In genomic region chr13:52570276-52570675, GRCm38 (mm10) we compare ENCODE assay signal across 18 mouse cellular contexts. TPM values are rescaled to one million over a fixed set of nuclear protein-coding genes. Genes with fewer than 3 reads are reported as not detected.
DNase-seq lines count a peak whose midpoint lies in the region; ATAC-seq and TF ChIP-seq lines count a peak whose summit lies in the region.
"Had no signal": no experiment of that assay in that cellular context is flagged by ENCODE, and none has a peak within 500 bp of the region (broad histone marks: within the 10 kb centered on the region; RNA-seq: fewer than 3 reads in every experiment).

No protein-coding gene starts in this region.

- H3K27ac ChIP-seq in macrophage = peak overlapping the region; percentile 99
- H3K27ac ChIP-seq: embryonic facial prominence, embryonic 13.5 days; forebrain, embryonic 12.5 days; hindbrain, embryonic 10.5 days; intestine, embryonic 15.5 days; midbrain, embryonic 13.5 days had no signal

- ATAC-seq in erythroblast, adult 5-6 weeks (replicated peaks; ENCODE audit: low FRiP score, poor library complexity, severe bottlenecking) = no peak
- ATAC-seq: intestine, embryonic 15.5 days; midbrain, embryonic 13.5 days had no signal

- no peaks in the 10 kb centered on the region for H3K79me2 ChIP-seq in macrophage (ENCODE audit: inconsistent target)

- peak overlapping the region; percentile 43 for H3K4me3 ChIP-seq in E14TG2a.4 (replicated peaks; ENCODE audit: low read length)
- H3K4me3 ChIP-seq in macrophage (ENCODE audit: inconsistent target) = no peak overlapping the region
- H3K4me3 ChIP-seq: embryonic facial prominence, embryonic 13.5 days; forebrain, embryonic 12.5 days; heart, embryonic 12.5 days; hindbrain, embryonic 10.5 days; intestine, embryonic 15.5 days; midbrain, embryonic 13.5 days had no signal

- H3K27me3 ChIP-seq in E14TG2a.4 (ENCODE audit: insufficient read depth, low read length) = no peaks in the 10 kb centered on the region; the same call in 1 of the 2 replicates
- H3K27me3 ChIP-seq: embryonic facial prominence, embryonic 13.5 days; heart, embryonic 12.5 days; intestine, embryonic 15.5 days had no signal

- TF ChIP-seq CTCF in E14TG2a.4 (conservative IDR thresholded peaks at IDR 0.05; ENCODE audit: low read length) = no peak

- peaks cover 75% of the 10 kb centered on the region for H3K4me1 ChIP-seq in E14TG2a.4 (replicated peaks; ENCODE audit: low read depth, low read length)
- H3K4me1 ChIP-seq: intestine, embryonic 15.5 days had no signal

- peak; percentile 76 to 79 for DNase-seq in frontal cortex, adult 2 months (ENCODE audit: extremely low spot score in 1 of 2, low spot score in 1 of 2)
- DNase-seq in layer of hippocampus, postnatal 10 days (ENCODE audit: low spot score in 2 of 2) = peak; percentile 36 to 42
- no peak for DNase-seq in kidney, postnatal 4 days
- DNase-seq in lung, adult 18-20 months = no peak
- DNase-seq: cerebellum, adult 11 months; gastrocnemius, postnatal 36 days; lung, postnatal 14 days; spleen, adult 18-20 months had no signal

- H3K36me3 ChIP-seq in E14TG2a.4 (ENCODE audit: insufficient read depth, low read length) (no peaks in the 10 kb centered on the region), macrophage (ENCODE audit: inconsistent target) (no peaks in the 10 kb centered on the region)
- H3K36me3 ChIP-seq: embryonic facial prominence, embryonic 13.5 days; forebrain, embryonic 12.5 days; heart, embryonic 12.5 days; hindbrain, embryonic 10.5 days; intestine, embryonic 15.5 days; midbrain, embryonic 13.5 days had no signal

- WGBS in macrophage (ENCODE audit: missing documents) = 93% methylated on average over 9 of the region's 9 CpGs

- H3K9me3 ChIP-seq in E14TG2a.4 (ENCODE audit: low read length) = peaks cover 2% of the 10 kb centered on the region
- H3K9me3 ChIP-seq: embryonic facial prominence, embryonic 13.5 days; forebrain, embryonic 12.5 days; heart, embryonic 12.5 days; hindbrain, embryonic 10.5 days; intestine, embryonic 15.5 days; midbrain, embryonic 13.5 days had no signal

RNA-seq across cellular contexts. Expression of gene Syk, which starts 12.7 kb away (rescaled TPM):
- 2.6 and 3.3 TPM in 2 replicates for polyA plus RNA-seq in frontal cortex, adult 2 months (2012; rRNA removed)
- total RNA-seq in layer of hippocampus, postnatal 10 days (2021) = 1 to 10 TPM; 6.6 to 8.2 TPM
- 1,000 to 10,000 TPM in 18 of 26 experiments, 100 to 1,000 TPM in 8; 824 to 3,159 (median 1,302) TPM for total RNA-seq in macrophage (2018; cell fraction: chromatin; rRNA removed)
- 100 to 1,000 TPM; 254 to 524 (median 295) TPM for total RNA-seq in macrophage (2018; cell fraction: cytosol; rRNA removed)
- 1,000 to 10,000 TPM in 13 of 26 experiments, 100 to 1,000 TPM in 13; 380 to 1,577 (median 999) TPM for total RNA-seq in macrophage (2018; cell fraction: nucleus; rRNA removed)
- 133 to 298 TPM (median 216 TPM) in 3 replicates for polyA plus RNA-seq in macrophage (2018)
- 15.9 and 18.4 TPM in 2 replicates for total RNA-seq in erythroblast, adult 5-6 weeks (2015; ENCODE audit: low replicate concordance)
- total RNA-seq in erythroblast, adult 5-6 weeks (2017; ENCODE audit: low replicate concordance) = 23.1 and 25.4 TPM in 2 replicates

RNA-seq across cellular contexts. Expression of gene Diras2, which starts 39.2 kb away (rescaled TPM):
- polyA plus RNA-seq in frontal cortex, adult 2 months (2012; rRNA removed) = 126 and 129 TPM in 2 replicates
- total RNA-seq in layer of hippocampus, postnatal 10 days (2021) = 100 to 1,000 TPM; 151 to 162 TPM
- total RNA-seq in macrophage (2018; cell fraction: chromatin; rRNA removed) = under 1 TPM in 13 of 26 experiments, not detected in 13; 0.10 to 0.34 (median 0.22) TPM
- total RNA-seq in macrophage (2018; cell fraction: cytosol; rRNA removed) = under 1 TPM; 0.05 to 0.49 (median 0.20) TPM
- under 1 TPM in 18 of 26 experiments, not detected in 8; 0.06 to 0.39 (median 0.20) TPM for total RNA-seq in macrophage (2018; cell fraction: nucleus; rRNA removed)
- 0.11 to 0.42 TPM (median 0.29 TPM) in 3 replicates for polyA plus RNA-seq in macrophage (2018)
- total RNA-seq in erythroblast, adult 5-6 weeks (2015; ENCODE audit: low replicate concordance) = not detected in 2 replicates
- total RNA-seq in erythroblast, adult 5-6 weeks (2017; ENCODE audit: low replicate concordance) = 0.17 and 0.28 TPM in 2 replicates
- total RNA-seq: liver, adult 2 months had no signal

Comparison
In these comparisons a context has a peak if more than half of its experiments do, and no peak if none do; other contexts are left out.
1. DNase-seq: peak in frontal cortex, adult 2 months (2 of 2) and layer of hippocampus, postnatal 10 days (2 of 2); none in kidney, postnatal 4 days (0 of 2) and lung, adult 18-20 months (0 of 2).
2. RNA of gene Diras2, which starts 39.2 kb away (total RNA-seq): 151 to 162 TPM in layer of hippocampus, postnatal 10 days; 0.17 to 0.28 TPM in erythroblast, adult 5-6 weeks; every median in the first group is over 100 times any median in the second.